Mouse (Mus musculus): ENCODE data around the gene Abcc9. TPM values are rescaled to one million over a fixed set of nuclear protein-coding genes. Genes with fewer than 3 reads are reported as not detected.
A peak's percentile ranks its signal among the peaks of the same experiment; 100 is the strongest.

The Abcc9 gene
- polyA plus RNA-seq, 1 experiment from 2014 or later, result 14.7 TPM

- H3K4me2 ChIP-seq (ENCODE audit: low read depth, low read length), result no peak overlapping the region
- ATAC-seq (ENCODE audit: insufficient read depth, low FRiP score), result no peak
- 85% methylated on average over 1 of the region's 1 CpGs for WGBS
- H3K36me3 ChIP-seq (ENCODE audit: control insufficient read depth, insufficient read depth, low read length), result no peaks in the 10 kb centered on the region
- no peaks in the 10 kb centered on the region; the same call in 1 of the 2 replicates for H3K27me3 ChIP-seq (ENCODE audit: control insufficient read depth, insufficient read depth, low read length)
- no peaks in the 10 kb centered on the region for H3K4me1 ChIP-seq (ENCODE audit: control insufficient read depth, insufficient read depth, low read length)
- no peaks in the 10 kb centered on the region for H3K9me3 ChIP-seq (replicated peaks; ENCODE audit: control insufficient read depth, low read length)
- H3K27ac ChIP-seq (ENCODE audit: low read length), result no peak overlapping the region
- no peak overlapping the region for H3K4me3 ChIP-seq (replicated peaks; ENCODE audit: low read length)
- no peak overlapping the region for H3K9ac ChIP-seq (ENCODE audit: low read length)
Observed at GRCm38 (mm10) chr6:142652175-142652574, 49.9 kb downstream of the Abcc9 start.

DNA sequence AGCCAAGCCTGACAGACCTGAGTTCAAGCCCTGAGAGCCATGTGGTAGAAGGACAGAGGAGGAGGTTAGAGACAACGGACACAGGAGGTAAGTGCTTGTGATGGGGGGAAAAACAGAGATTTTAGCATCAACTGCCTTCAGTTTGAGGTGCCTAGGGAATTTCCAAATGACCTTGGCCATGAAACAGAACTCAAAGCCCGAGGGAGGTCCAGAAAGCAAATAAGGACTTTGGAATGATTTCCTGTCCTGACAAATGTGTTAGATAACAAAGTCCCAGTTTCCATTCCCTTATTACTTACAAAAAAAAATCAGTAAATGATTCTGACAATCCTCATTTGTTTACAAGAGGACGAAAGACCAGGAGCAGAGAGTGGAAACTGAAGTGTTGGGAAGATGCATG lies 52.8 kb downstream of the Abcc9 start:
- H3K4me1 ChIP-seq (ENCODE audit: control insufficient read depth, insufficient read depth, low read length), result no peaks in the 10 kb centered on the region
- H3K9ac ChIP-seq (ENCODE audit: low read length), result no peak overlapping the region
- H3K36me3 ChIP-seq (ENCODE audit: control insufficient read depth, insufficient read depth, low read length), result no peaks in the 10 kb centered on the region
- WGBS, result 48% methylated on average over 3 of the region's 3 CpGs
- no peaks in the 10 kb centered on the region for H3K9me3 ChIP-seq (replicated peaks; ENCODE audit: control insufficient read depth, low read length)
- H3K27ac ChIP-seq (ENCODE audit: low read length), result no peak overlapping the region
- H3K4me3 ChIP-seq (replicated peaks; ENCODE audit: low read length), result no peak overlapping the region
- H3K27me3 ChIP-seq (ENCODE audit: control insufficient read depth, insufficient read depth, low read length), result no peaks in the 10 kb centered on the region
- no peak overlapping the region for H3K4me2 ChIP-seq (ENCODE audit: low read depth, low read length)
- ATAC-seq (ENCODE audit: insufficient read depth, low FRiP score), result no peak

GRCm38 (mm10) chr6:142645474-142645873 lies 56.6 kb downstream of the Abcc9 start:
- no peaks in the 10 kb centered on the region for H3K9me3 ChIP-seq (replicated peaks; ENCODE audit: control insufficient read depth, low read length)
- no peak overlapping the region for H3K4me2 ChIP-seq (ENCODE audit: low read depth, low read length)
- H3K4me3 ChIP-seq (replicated peaks; ENCODE audit: low read length), result no peak overlapping the region
- H3K4me1 ChIP-seq (ENCODE audit: control insufficient read depth, insufficient read depth, low read length), result no peaks in the 10 kb centered on the region
- H3K27me3 ChIP-seq (ENCODE audit: control insufficient read depth, insufficient read depth, low read length), result no peaks in the 10 kb centered on the region
- H3K9ac ChIP-seq (ENCODE audit: low read length), result no peak overlapping the region
- H3K27ac ChIP-seq (ENCODE audit: low read length), result no peak overlapping the region
- 76% methylated on average over 7 of the region's 7 CpGs for whole genome bisulfite sequencing
- no peak for ATAC-seq (ENCODE audit: insufficient read depth, low FRiP score)
- H3K36me3 ChIP-seq (ENCODE audit: control insufficient read depth, insufficient read depth, low read length), result no peaks in the 10 kb centered on the region

DNA sequence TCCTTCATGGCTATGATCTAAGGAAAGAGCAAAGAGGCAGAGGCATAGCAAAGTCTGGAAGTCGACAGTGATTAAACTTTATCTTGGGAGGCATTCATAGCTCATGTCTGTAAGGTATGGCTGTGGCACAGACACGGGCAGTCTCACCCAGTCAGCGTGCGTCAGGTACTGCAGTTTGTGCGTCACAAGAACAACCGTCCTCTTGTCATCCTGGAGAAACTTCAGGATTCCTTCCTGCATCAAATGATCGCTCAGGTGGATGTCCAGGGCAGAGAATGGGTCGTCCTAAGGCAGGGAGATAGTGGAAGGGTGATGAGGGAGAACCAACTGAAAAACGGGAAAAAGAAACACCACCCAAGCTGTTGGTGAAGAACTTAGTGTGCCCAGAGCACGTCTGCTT lies 62.8 kb downstream of the Abcc9 start:
- no peaks in the 10 kb centered on the region for H3K9me3 ChIP-seq (replicated peaks; ENCODE audit: control insufficient read depth, low read length)
- H3K36me3 ChIP-seq (ENCODE audit: control insufficient read depth, insufficient read depth, low read length), result no peaks in the 10 kb centered on the region
- no peak overlapping the region for H3K9ac ChIP-seq (ENCODE audit: low read length)
- H3K27me3 ChIP-seq (ENCODE audit: control insufficient read depth, insufficient read depth, low read length), result no peaks in the 10 kb centered on the region
- no peak overlapping the region for H3K4me2 ChIP-seq (ENCODE audit: low read depth, low read length)
- no peak for ATAC-seq (ENCODE audit: insufficient read depth, low FRiP score)
- 76% methylated on average over 10 of the region's 10 CpGs for WGBS
- no peak overlapping the region for H3K4me3 ChIP-seq (replicated peaks; ENCODE audit: low read length)
- no peak overlapping the region for H3K27ac ChIP-seq (ENCODE audit: low read length)
- H3K4me1 ChIP-seq (ENCODE audit: control insufficient read depth, insufficient read depth, low read length), result no peaks in the 10 kb centered on the region

- ATAC-seq (ENCODE audit: insufficient read depth, low FRiP score), result no peak
Observed at GRCm38 (mm10) chr6:142635654-142636053, 66.5 kb downstream of the Abcc9 start.

DNA sequence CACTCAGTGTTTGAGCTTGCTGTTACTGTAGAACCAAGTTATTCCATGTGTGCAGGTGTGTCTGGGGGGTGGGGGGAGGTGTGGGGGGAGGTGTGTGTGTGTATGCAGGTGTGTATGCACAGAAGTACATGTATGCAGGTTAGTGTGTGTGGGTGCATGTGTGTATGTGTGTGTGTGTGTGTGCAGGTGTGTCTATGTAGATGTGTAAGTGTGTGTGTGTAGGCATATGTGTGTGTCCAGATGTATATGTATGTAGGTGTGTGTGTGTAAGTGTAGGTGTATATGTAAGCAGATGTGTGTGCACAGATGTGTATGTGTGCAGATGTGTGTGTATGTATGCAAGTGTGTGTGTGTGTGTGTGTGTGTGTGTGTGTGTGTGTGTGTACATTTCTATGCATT lies 66.9 kb downstream of the Abcc9 start:
- Histone ChIP-seq H3K27me3 (ENCODE audit: control insufficient read depth, insufficient read depth, low read length) (no peaks in the 10 kb centered on the region), H3K4me1 (ENCODE audit: control insufficient read depth, insufficient read depth, low read length) (no peaks in the 10 kb centered on the region), H3K36me3 (ENCODE audit: control insufficient read depth, insufficient read depth, low read length) (no peaks in the 10 kb centered on the region), H3K27ac (ENCODE audit: low read length) (no peak overlapping the region), H3K4me3 (replicated peaks; ENCODE audit: low read length) (no peak overlapping the region), H3K9me3 (replicated peaks; ENCODE audit: control insufficient read depth, low read length) (no peaks in the 10 kb centered on the region), H3K9ac (ENCODE audit: low read length) (no peak overlapping the region), H3K4me2 (ENCODE audit: low read depth, low read length) (no peak overlapping the region)
- ATAC-seq (ENCODE audit: insufficient read depth, low FRiP score), result no peak

More at GRCm38 (mm10) chr6:142635654-142636053, 66.5 kb downstream of the Abcc9 start:
- no peaks in the 10 kb centered on the region for H3K9me3 ChIP-seq (replicated peaks; ENCODE audit: control insufficient read depth, low read length)
- no peaks in the 10 kb centered on the region for H3K4me1 ChIP-seq (ENCODE audit: control insufficient read depth, insufficient read depth, low read length)
- no peak overlapping the region for H3K9ac ChIP-seq (ENCODE audit: low read length)
- H3K4me2 ChIP-seq (ENCODE audit: low read depth, low read length), result no peak overlapping the region
- no peaks in the 10 kb centered on the region for H3K36me3 ChIP-seq (ENCODE audit: control insufficient read depth, insufficient read depth, low read length)
- 62% methylated on average over 4 of the region's 4 CpGs for WGBS
- H3K27ac ChIP-seq (ENCODE audit: low read length), result no peak overlapping the region
- H3K27me3 ChIP-seq (ENCODE audit: control insufficient read depth, insufficient read depth, low read length), result no peaks in the 10 kb centered on the region
- H3K4me3 ChIP-seq (replicated peaks; ENCODE audit: low read length), result no peak overlapping the region

DNA sequence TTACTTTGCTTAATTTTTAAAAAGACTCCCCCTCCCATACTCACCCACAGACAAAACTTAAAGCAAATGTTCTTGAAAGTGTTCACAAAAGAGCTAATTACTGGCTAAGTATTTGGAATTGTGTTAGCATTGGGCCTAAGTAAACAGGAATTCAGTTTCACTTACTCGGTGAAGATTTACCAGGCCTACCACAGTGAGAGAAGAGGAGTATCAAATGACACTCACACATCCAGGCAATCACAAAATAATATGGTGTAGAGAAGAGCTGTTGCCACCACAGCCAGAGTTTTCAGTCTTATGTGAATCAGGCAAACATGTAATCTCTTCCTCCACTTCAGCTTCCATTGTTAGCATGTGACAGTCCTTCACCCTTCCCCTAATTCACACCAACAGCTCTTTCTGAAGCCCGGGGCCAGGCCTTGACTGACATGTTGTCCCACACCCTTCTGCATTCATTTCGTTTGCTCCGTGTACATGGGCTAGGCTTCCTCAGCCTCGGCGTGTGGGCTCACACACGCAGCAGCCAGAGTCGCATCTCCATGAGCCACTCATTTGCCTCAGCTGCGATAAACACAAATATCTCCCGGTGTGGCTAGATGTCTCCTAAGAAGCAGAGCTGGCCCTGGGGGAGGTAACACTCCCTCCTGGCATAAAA lies 67.5 kb downstream of the Abcc9 start:
- no peaks in the 10 kb centered on the region for H3K4me1 ChIP-seq (ENCODE audit: control insufficient read depth, insufficient read depth, low read length)
- WGBS, result 54% methylated on average over 10 of the region's 10 CpGs
- H3K9ac ChIP-seq (ENCODE audit: low read length), result no peak overlapping the region
- no peak overlapping the region for H3K27ac ChIP-seq (ENCODE audit: low read length)
- H3K27me3 ChIP-seq (ENCODE audit: control insufficient read depth, insufficient read depth, low read length), result no peaks in the 10 kb centered on the region
- no peaks in the 10 kb centered on the region for H3K9me3 ChIP-seq (replicated peaks; ENCODE audit: control insufficient read depth, low read length)
- no peaks in the 10 kb centered on the region for H3K36me3 ChIP-seq (ENCODE audit: control insufficient read depth, insufficient read depth, low read length)
- no peak overlapping the region for H3K4me2 ChIP-seq (ENCODE audit: low read depth, low read length)
- no peak for ATAC-seq (ENCODE audit: insufficient read depth, low FRiP score)
- H3K4me3 ChIP-seq (replicated peaks; ENCODE audit: low read length), result no peak overlapping the region

DNA sequence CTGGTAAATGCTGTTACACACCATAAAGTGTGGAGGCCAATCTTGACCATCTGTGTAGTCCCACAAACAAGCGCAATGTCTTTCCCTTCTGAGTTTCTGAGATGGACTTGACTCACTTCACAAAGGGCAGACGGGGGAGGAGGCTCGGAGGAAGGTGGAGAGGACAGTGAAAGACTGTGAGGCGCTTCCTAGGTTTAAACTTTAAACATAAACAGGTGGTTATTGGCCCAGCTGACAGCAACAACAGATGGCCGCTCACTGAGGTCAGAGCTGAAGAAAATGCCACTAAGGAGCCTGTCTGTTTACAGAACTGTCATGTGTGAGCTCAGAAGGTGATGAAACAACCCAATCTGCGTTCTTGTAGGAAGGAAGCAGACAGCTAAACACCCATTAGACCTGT lies 78.8 kb downstream of the Abcc9 start:
- H3K4me2 ChIP-seq (ENCODE audit: low read depth, low read length), result no peak overlapping the region
- H3K4me1 ChIP-seq (ENCODE audit: control insufficient read depth, insufficient read depth, low read length), result no peaks in the 10 kb centered on the region
- no peak overlapping the region for H3K27ac ChIP-seq (ENCODE audit: low read length)
- H3K36me3 ChIP-seq (ENCODE audit: control insufficient read depth, insufficient read depth, low read length), result no peaks in the 10 kb centered on the region; the same call in 1 of the 2 replicates
- no peaks in the 10 kb centered on the region for H3K27me3 ChIP-seq (ENCODE audit: control insufficient read depth, insufficient read depth, low read length)
- no peak overlapping the region for H3K9ac ChIP-seq (ENCODE audit: low read length)
- no peaks in the 10 kb centered on the region for H3K9me3 ChIP-seq (replicated peaks; ENCODE audit: control insufficient read depth, low read length)
- WGBS, result 40% methylated on average over 6 of the region's 6 CpGs
- H3K4me3 ChIP-seq (replicated peaks; ENCODE audit: low read length), result no peak overlapping the region
- no peak for ATAC-seq (ENCODE audit: insufficient read depth, low FRiP score)

DNA sequence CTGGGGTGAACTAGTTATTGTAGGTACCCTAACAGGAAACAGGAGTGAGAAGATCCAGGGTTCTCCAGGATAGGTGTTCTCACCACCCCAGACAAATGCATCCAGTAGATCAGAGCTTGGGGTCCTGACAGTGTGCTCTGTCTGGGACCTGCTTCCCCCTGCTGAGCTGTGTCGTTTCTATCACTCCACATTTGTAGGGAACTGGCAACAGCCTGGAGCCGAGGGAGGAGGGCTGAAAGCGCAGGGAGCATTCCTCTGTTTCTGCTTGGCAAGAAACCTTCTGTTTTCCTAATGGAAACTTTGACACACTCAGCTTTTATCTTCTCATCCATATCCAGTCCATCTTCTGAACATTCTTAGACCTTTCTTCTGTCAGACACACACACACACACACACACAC lies 85.5 kb downstream of the Abcc9 start:
- Histone ChIP-seq H3K9ac (ENCODE audit: low read length) (no peak overlapping the region), H3K4me3 (replicated peaks; ENCODE audit: low read length) (no peak overlapping the region), H3K27me3 (ENCODE audit: control insufficient read depth, insufficient read depth, low read length) (no peaks in the 10 kb centered on the region), H3K27ac (ENCODE audit: low read length) (no peak overlapping the region), H3K4me1 (ENCODE audit: control insufficient read depth, insufficient read depth, low read length) (no peaks in the 10 kb centered on the region), H3K9me3 (replicated peaks; ENCODE audit: control insufficient read depth, low read length) (no peaks in the 10 kb centered on the region), H3K4me2 (ENCODE audit: low read depth, low read length) (no peak overlapping the region), H3K36me3 (ENCODE audit: control insufficient read depth, insufficient read depth, low read length) (no peaks in the 10 kb centered on the region)
- ATAC-seq (ENCODE audit: insufficient read depth, low FRiP score), result peak; percentile 78; the same call in 1 of the 2 replicates
- WGBS, result 37% methylated on average over 3 of the region's 3 CpGs
